Mouse (Mus musculus) gastrocnemius, postnatal 36 days (tissue): ENCODE results near the gene Gm42906. TPM values are rescaled to one million over a fixed set of nuclear protein-coding genes. Genes with fewer than 3 reads are reported as not detected.

Experiments used
- DNase-seq, 2 experiments: peaks; one replicate each; pipeline ENCODE4 v3.0.0; 2022
- intact Hi-C: fragments of 180-260 bp; cut with DNase I; formaldehyde crosslinking; loops from one replicate; pipeline ENCODE4 v1.15.1; 2025
- long read RNA-seq, 2 experiments: library from polyadenylated mRNA; stranded (forward); transcript quantifications; one replicate each; pipeline ENCODE4 v2.0.0; 2021
- total RNA-seq, 2 experiments: library from RNA; stranded (reverse); gene quantifications; 2 replicates each; pipeline ENCODE4 v1.2.3; 2021

Gm42906 gene
- not detected for total RNA-seq
- long read RNA-seq, experiment 1, partial matches to known transcripts: 1 of 2 reads
- long read RNA-seq, experiment 1, other reads (novel, unspliced or antisense): 1 of 2 reads
- long read RNA-seq, experiment 2: 0 reads

GRCm38 (mm10) chr5:151428113-151428756 lies at the start of gene Gm42906:
Gene Gm42906 (minus strand): TSS chr5:151428163.
- no peak for DNase-seq
- intact Hi-C loops: no loop called here

GRCm38 (mm10) chr5:151445695-151446094 lies 17.7 kb upstream of the Gm42906 start:
- DNase-seq: no peak
- intact Hi-C loops: no loop called here

GRCm38 (mm10) chr5:151435106-151435505 lies 7.1 kb upstream of the Gm42906 start:
- intact Hi-C loops: no loop called here
- no peak for DNase-seq

- intact Hi-C loops: no loop called here
- no peak for DNase-seq
Measured at GRCm38 (mm10) chr5:151426466-151426865, 1.5 kb downstream of the Gm42906 start.

GRCm38 (mm10) chr5:151422692-151423091 lies 5.3 kb downstream of the Gm42906 start:
- intact Hi-C loops: no loop called here
- no peak for DNase-seq

- DNase-seq: no peak
- intact Hi-C loops: no loop called here
Measured at GRCm38 (mm10) chr5:151421859-151422258, 6.1 kb downstream of the Gm42906 start.

GRCm38 (mm10) chr5:151418551-151418950 lies 9.4 kb downstream of the Gm42906 start:
- intact Hi-C loops: no loop called here
- DNase-seq: no peak

GRCm38 (mm10) chr5:151417421-151418038 lies 10.4 kb downstream of the Gm42906 start:
- intact Hi-C loops: no loop called here
- DNase-seq: no peak

GRCm38 (mm10) chr5:151416988-151417387 lies 11.0 kb downstream of the Gm42906 start:
- DNase-seq: no peak
- intact Hi-C loops: no loop called here

GRCm38 (mm10) chr5:151413617-151414016 lies 14.3 kb downstream of the Gm42906 start:
- intact Hi-C loops: no loop called here
- no peak for DNase-seq

GRCm38 (mm10) chr5:151412666-151413463 lies 15.1 kb downstream of the Gm42906 start:
- DNase-seq: no peak
- intact Hi-C loops: no loop called here

GRCm38 (mm10) chr5:151410006-151410405 lies 18.0 kb downstream of the Gm42906 start:
- intact Hi-C loops: no loop called here
- no peak for DNase-seq

GRCm38 (mm10) chr5:151409282-151409681 lies 18.7 kb downstream of the Gm42906 start:
- intact Hi-C loops: no loop called here
- DNase-seq: no peak

- DNase-seq: no peak
- intact Hi-C loops: no loop called here
Measured at GRCm38 (mm10) chr5:151408124-151408900, 19.7 kb downstream of the Gm42906 start.

- intact Hi-C loops: no loop called here
- DNase-seq: no peak
Measured at GRCm38 (mm10) chr5:151407493-151407892, 20.5 kb downstream of the Gm42906 start.

- DNase-seq: no peak
- intact Hi-C loops: no loop called here
Measured at GRCm38 (mm10) chr5:151406276-151406675, 21.7 kb downstream of the Gm42906 start.

- intact Hi-C loops: no loop called here
- DNase-seq: no peak
Measured at GRCm38 (mm10) chr5:151405314-151405903, 22.6 kb downstream of the Gm42906 start.

- intact Hi-C loops: no loop called here
- no peak for DNase-seq
Measured at GRCm38 (mm10) chr5:151403586-151403985, 24.4 kb downstream of the Gm42906 start.

GRCm38 (mm10) chr5:151400557-151400944 lies 27.4 kb downstream of the Gm42906 start:
- no peak for DNase-seq
- intact Hi-C loops: no loop called here

GRCm38 (mm10) chr5:151399918-151400556 lies 27.9 kb downstream of the Gm42906 start:
- no peak for DNase-seq
- intact Hi-C loops: no loop called here
